Mouse (Mus musculus) midbrain, embryonic 13.5 days (tissue): ENCODE results near the gene Pcbp2. TPM values are rescaled to one million over a fixed set of nuclear protein-coding genes. Genes with fewer than 3 reads are reported as not detected.

Source experiments
- ATAC-seq: fragments of 200-750 bp; cut with Nextera tagmentation; 2 replicates; pipeline ENCODE4 v1.8.0; 2017; ENCODE audit warnings: mild to moderate bottlenecking, moderate TSS enrichment, moderate library complexity
- H3K27ac ChIP-seq: fragments of 300-500 bp; sonication (generic); 2 replicates; pipeline ENCODE4 v1.5.1; 2015; ENCODE audit warnings: inconsistent platforms, mild to moderate bottlenecking, moderate library complexity
- H3K27me3 ChIP-seq: fragments of 300-500 bp; sonication (generic); 2 replicates; pipeline ENCODE4 v1.6.1; 2015; ENCODE audit warnings: mild to moderate bottlenecking, inconsistent platforms
- H3K36me3 ChIP-seq: fragments of 300-500 bp; sonication (generic); 2 replicates; pipeline ENCODE4 v1.6.1; 2015; ENCODE audit warnings: mild to moderate bottlenecking, inconsistent platforms
- H3K4me1 ChIP-seq: fragments of 300-500 bp; sonication (generic); replicated peaks from 2 replicates; pipeline ENCODE4 v1.6.1; 2015; ENCODE audit warnings: inconsistent platforms
- H3K4me2 ChIP-seq: fragments of 300-500 bp; sonication (generic); replicated peaks from 2 replicates; pipeline ENCODE4 v1.6.1; 2015; ENCODE audit warnings: moderate library complexity, mild to moderate bottlenecking, inconsistent platforms
- H3K4me3 ChIP-seq: fragments of 300-500 bp; sonication (generic); replicated peaks from 2 replicates; pipeline ENCODE4 v1.5.1; 2015; ENCODE audit warnings: mild to moderate bottlenecking, inconsistent platforms
- H3K9ac ChIP-seq: fragments of 300-500 bp; sonication (generic); replicated peaks from 2 replicates; pipeline ENCODE4 v1.6.1; 2015; ENCODE audit warnings: mild to moderate bottlenecking, inconsistent platforms
- H3K9me3 ChIP-seq: fragments of 300-500 bp; sonication (generic); 2 replicates; pipeline ENCODE4 v1.6.1; 2016; ENCODE audit warnings: mild to moderate bottlenecking, inconsistent platforms
- WGBS: fragments of 180-500 bp; shearing (Covaris S2); methylation state at CpG from one replicate; pipeline ENCODE4 v1.1.7; 2015; 5-methylcytosine and 5-hydroxymethylcytosine counted together
- polyA plus RNA-seq: library from polyadenylated mRNA; unstranded; fragments of >200 nt; fragmentation: Nextera tagmentation; extraction: Ambion mirVana; gene quantifications from 2 replicates; pipeline ENCODE4 v1.2.1, GENCODE M21; 2015

Pcbp2 gene
- polyA plus RNA-seq, 1 experiment from 2014 or later: 164 TPM

GRCm38 (mm10) chr15:102518859-102519201 lies 48.5 kb downstream of the Pcbp2 start:
- H3K4me1 ChIP-seq: peaks cover 44% of the 10 kb centered on the region
- peak overlapping the region; percentile 84 for H3K9ac ChIP-seq
- H3K4me3 ChIP-seq: peak overlapping the region; percentile 69
- H3K27me3 ChIP-seq: no peaks in the 10 kb centered on the region
- H3K27ac ChIP-seq: peak overlapping the region; percentile 99
- peak overlapping the region; percentile 79 for H3K4me2 ChIP-seq
- peaks cover 30% of the 10 kb centered on the region for H3K36me3 ChIP-seq
- WGBS: 16% methylated on average over 9 of the region's 9 CpGs
- ATAC-seq: peak; percentile 5
- no peaks in the 10 kb centered on the region for H3K9me3 ChIP-seq

- Histone ChIP-seq H3K4me3 (peak overlapping the region; percentile 69), H3K9me3 (no peaks in the 10 kb centered on the region), H3K27ac (peak overlapping the region; percentile 99), H3K4me2 (peak overlapping the region; percentile 79), H3K4me1 (peaks cover 37% of the 10 kb centered on the region), H3K36me3 (peaks cover 37% of the 10 kb centered on the region), H3K27me3 (no peaks in the 10 kb centered on the region), H3K9ac (peak overlapping the region; percentile 84)
- ATAC-seq: no peak
- 72% methylated on average over 17 of the region's 17 CpGs for WGBS
Measured at GRCm38 (mm10) chr15:102519211-102520141, 49.1 kb downstream of the Pcbp2 start.

GRCm38 (mm10) chr15:102520416-102520815 lies 50.1 kb downstream of the Pcbp2 start:
- 94% methylated on average over 4 of the region's 4 CpGs for WGBS
- no peak for ATAC-seq
- Histone ChIP-seq H3K4me2 (no peak overlapping the region), H3K36me3 (peaks cover 40% of the 10 kb centered on the region), H3K9me3 (no peaks in the 10 kb centered on the region), H3K27me3 (no peaks in the 10 kb centered on the region), H3K27ac (no peak overlapping the region), H3K9ac (no peak overlapping the region), H3K4me1 (peaks cover 28% of the 10 kb centered on the region), H3K4me3 (no peak overlapping the region)

- ATAC-seq: no peak
- peaks cover 46% of the 10 kb centered on the region for H3K36me3 ChIP-seq
- peaks cover 20% of the 10 kb centered on the region for H3K4me1 ChIP-seq
- H3K9me3 ChIP-seq: no peaks in the 10 kb centered on the region
- 81% methylated on average over 4 of the region's 4 CpGs for WGBS
- H3K4me2 ChIP-seq: no peak overlapping the region
- H3K9ac ChIP-seq: no peak overlapping the region
- H3K4me3 ChIP-seq: no peak overlapping the region
- no peaks in the 10 kb centered on the region for H3K27me3 ChIP-seq
- no peak overlapping the region for H3K27ac ChIP-seq
Measured at GRCm38 (mm10) chr15:102521480-102521879, 51.1 kb downstream of the Pcbp2 start.

- Histone ChIP-seq H3K9ac (no peak within 1 kb of the TSS; the same call in 1 of the 2 replicates), H3K36me3 (peaks cover 75% of the 10 kb centered on the region), H3K27ac (no peak within 1 kb of the TSS; the same call in 1 of the 2 replicates)
Measured at GRCm38 (mm10) chr15:102524892-102525485, 54.6 kb downstream of the Pcbp2 start, which contains the start of gene Npff. Gene Npff, minus strand, starts transcription at chr15:102524942.

GRCm38 (mm10) chr15:102526111-102527002 lies 56.0 kb downstream of the Pcbp2 start:
- 88% methylated on average over 6 of the region's 6 CpGs for WGBS
- Histone ChIP-seq H3K4me1 (no peaks in the 10 kb centered on the region), H3K4me3 (no peak overlapping the region), H3K9ac (no peak overlapping the region), H3K9me3 (no peaks in the 10 kb centered on the region), H3K4me2 (no peak overlapping the region), H3K36me3 (peaks cover 74% of the 10 kb centered on the region), H3K27ac (no peak overlapping the region), H3K27me3 (no peaks in the 10 kb centered on the region)
- no peak for ATAC-seq

More at GRCm38 (mm10) chr15:102524892-102525485, 54.6 kb downstream of the Pcbp2 start, which contains the start of gene Npff:
- Histone ChIP-seq H3K27me3 (no peaks in the 10 kb centered on the region), H3K9me3 (no peaks in the 10 kb centered on the region), H3K4me1 (0 out of 2 replicates have a peak, but pooled peaks cover 2% of the 10 kb centered on the region), H3K4me2 (no peak within 1 kb of the TSS), H3K4me3 (no peak within 1 kb of the TSS)
- 7% methylated on average over 3 of the region's 3 CpGs for WGBS
- ATAC-seq: no peak

- Histone ChIP-seq H3K9me3 (no peaks in the 10 kb centered on the region), H3K9ac (no peak overlapping the region), H3K4me2 (no peak overlapping the region), H3K36me3 (peaks cover 64% of the 10 kb centered on the region), H3K27ac (no peak overlapping the region), H3K4me1 (no peaks in the 10 kb centered on the region), H3K4me3 (no peak overlapping the region), H3K27me3 (no peaks in the 10 kb centered on the region)
- ATAC-seq: no peak
- 72% methylated on average over 3 of the region's 3 CpGs for WGBS
Measured at GRCm38 (mm10) chr15:102527936-102528335, 57.6 kb downstream of the Pcbp2 start.

- no peak overlapping the region for H3K4me3 ChIP-seq
- H3K4me1 ChIP-seq: no peaks in the 10 kb centered on the region
- no peaks in the 10 kb centered on the region for H3K9me3 ChIP-seq
- H3K4me2 ChIP-seq: no peak overlapping the region
- 96% methylated on average over 1 of the region's 1 CpGs for WGBS
- no peak overlapping the region for H3K27ac ChIP-seq
- H3K36me3 ChIP-seq: peaks cover 67% of the 10 kb centered on the region
- no peak overlapping the region for H3K9ac ChIP-seq
- no peak for ATAC-seq
- no peaks in the 10 kb centered on the region for H3K27me3 ChIP-seq
Measured at GRCm38 (mm10) chr15:102528396-102528795, 58.1 kb downstream of the Pcbp2 start.

- Histone ChIP-seq H3K27ac (no peak overlapping the region), H3K4me2 (no peak overlapping the region), H3K36me3 (peaks cover 64% of the 10 kb centered on the region), H3K4me3 (no peak overlapping the region), H3K27me3 (no peaks in the 10 kb centered on the region), H3K9me3 (no peaks in the 10 kb centered on the region), H3K4me1 (no peaks in the 10 kb centered on the region), H3K9ac (no peak overlapping the region)
- WGBS: 89% methylated on average over 4 of the region's 4 CpGs
- ATAC-seq: no peak
Measured at GRCm38 (mm10) chr15:102530566-102530965, 60.2 kb downstream of the Pcbp2 start.

- Histone ChIP-seq H3K4me3 (no peak overlapping the region), H3K27me3 (no peaks in the 10 kb centered on the region), H3K9ac (no peak overlapping the region), H3K9me3 (no peaks in the 10 kb centered on the region), H3K4me1 (no peaks in the 10 kb centered on the region), H3K36me3 (peaks cover 66% of the 10 kb centered on the region), H3K4me2 (no peak overlapping the region), H3K27ac (no peak overlapping the region)
- 89% methylated on average over 4 of the region's 4 CpGs for WGBS
- ATAC-seq: no peak
Measured at GRCm38 (mm10) chr15:102531586-102531985, 61.2 kb downstream of the Pcbp2 start.

GRCm38 (mm10) chr15:102532106-102532900 lies 62.0 kb downstream of the Pcbp2 start:
- Histone ChIP-seq H3K9me3 (no peaks in the 10 kb centered on the region), H3K4me3 (no peak overlapping the region), H3K9ac (no peak overlapping the region), H3K27ac (no peak overlapping the region), H3K4me2 (no peak overlapping the region), H3K27me3 (no peaks in the 10 kb centered on the region), H3K36me3 (peaks cover 69% of the 10 kb centered on the region), H3K4me1 (no peaks in the 10 kb centered on the region)
- WGBS: 89% methylated on average over 3 of the region's 3 CpGs
- ATAC-seq: no peak
